Mouse (Mus musculus): ENCODE data around the gene Creb3l2.

- TF ChIP-seq GATA1 (IDR thresholded peaks at IDR 0.05; ENCODE audit: borderline replicate concordance, low read length) (no peak), FLI1 (IDR thresholded peaks at IDR 0.05; ENCODE audit: low read length) (no peak)
Measured at GRCm38 (mm10) chr6:37400866-37401525, 41.0 kb downstream of the Creb3l2 start.
